Mouse (Mus musculus) stomach, postnatal 0 days (tissue): ENCODE data around the gene Bloc1s6. TPM values are rescaled to one million over a fixed set of nuclear protein-coding genes. Genes with fewer than 3 reads are reported as not detected.

Experiments used
- ATAC-seq: fragments of 200-750 bp; cut with Nextera tagmentation; 2 replicates; pipeline ENCODE4 v1.8.0; 2017; ENCODE audit not compliant: low FRiP score, low TSS enrichment
- DNase-seq: peaks from one replicate; pipeline ENCODE4 v3.0.0-alpha.2; 2016; ENCODE audit warnings: low spot score
- H3K27ac ChIP-seq: fragments of 300-500 bp; sonication (generic); replicated peaks from 2 replicates; pipeline ENCODE4 v1.5.1; 2014; ENCODE audit warnings: mild to moderate bottlenecking, control low read depth
- H3K27me3 ChIP-seq: fragments of 300-500 bp; sonication (generic); 2 replicates; pipeline ENCODE4 v1.6.1; 2014; ENCODE audit warnings: low read length; ENCODE audit not compliant: control insufficient read depth, insufficient read depth
- H3K36me3 ChIP-seq: fragments of 300-500 bp; sonication (generic); 2 replicates; pipeline ENCODE4 v1.6.1; 2014; ENCODE audit warnings: low read length, mixed read lengths; ENCODE audit not compliant: control insufficient read depth, insufficient read depth
- H3K4me1 ChIP-seq: fragments of 300-500 bp; sonication (generic); replicated peaks from 2 replicates; pipeline ENCODE4 v1.6.1; 2014; ENCODE audit warnings: antibody characterized with exemption; ENCODE audit not compliant: control insufficient read depth, insufficient read depth
- H3K4me2 ChIP-seq: fragments of 300-500 bp; sonication (generic); replicated peaks from 2 replicates; pipeline ENCODE4 v1.6.1; 2014; ENCODE audit warnings: low read depth, mild to moderate bottlenecking, control low read depth, moderate library complexity
- H3K4me3 ChIP-seq: fragments of 300-500 bp; sonication (generic); 2 replicates; pipeline ENCODE4 v1.5.1; 2014; ENCODE audit warnings: low read depth, low read length, control low read depth
- H3K9ac ChIP-seq: fragments of 300-500 bp; sonication (generic); 2 replicates; pipeline ENCODE4 v1.6.1; 2014; ENCODE audit warnings: mild to moderate bottlenecking, low read length, control low read depth, mixed read lengths
- H3K9me3 ChIP-seq: fragments of 300-500 bp; sonication (generic); 2 replicates; pipeline ENCODE4 v1.6.1; 2016; ENCODE audit warnings: low read length; ENCODE audit not compliant: control insufficient read depth
- CTCF ChIP-seq: IDR thresholded peaks from 2 replicates; pipeline ENCODE4 v1.5.1; 2016; ENCODE audit warnings: antibody characterized with exemption, low read depth, mild to moderate bottlenecking, moderate library complexity
- EP300 ChIP-seq: optimal IDR thresholded peaks from 2 replicates; pipeline ENCODE3; 2016; ENCODE audit warnings: antibody characterized with exemption
- WGBS: fragments of 180-500 bp; shearing (Covaris S2); extraction: QIAGEN DNeasy Blood & Tissue Kit; methylation state at CpG from one replicate; pipeline ENCODE4 v1.1.7; 2014; 5-methylcytosine and 5-hydroxymethylcytosine counted together
- polyA plus RNA-seq: library from polyadenylated mRNA; unstranded; fragments of >200 nt; fragmentation: Nextera tagmentation; extraction: Ambion mirVana; gene quantifications from 2 replicates; pipeline ENCODE4 v1.2.1, GENCODE M21; 2015

Gene Bloc1s6
- polyA plus RNA-seq, 1 experiment from 2014 or later = 32.7 TPM

GRCm38 (mm10) chr2:122746461-122746860, 8.2 kb downstream of the Bloc1s6 start:
- ATAC-seq = no peak
- DNase-seq = no peak
- H3K27ac ChIP-seq = no peak overlapping the region
- H3K9me3 ChIP-seq = no peaks in the 10 kb centered on the region
- no peak overlapping the region for H3K4me3 ChIP-seq
- TF ChIP-seq EP300 (no peak), CTCF (no peak)
- no peaks in the 10 kb centered on the region for H3K4me1 ChIP-seq
- no peaks in the 10 kb centered on the region for H3K27me3 ChIP-seq
- 70% methylated on average over 9 of the region's 9 CpGs for WGBS
- peaks cover 3% of the 10 kb centered on the region for H3K36me3 ChIP-seq
- H3K4me2 ChIP-seq = no peak overlapping the region
- H3K9ac ChIP-seq = no peak overlapping the region

- 0 out of 2 replicates have a peak, but pooled peaks have one; percentile 26 for ATAC-seq
- no peak for TF ChIP-seq EP300
- TF ChIP-seq CTCF = peak; percentile 99
- Histone ChIP-seq H3K27me3 (no peaks in the 10 kb centered on the region), H3K4me1 (no peaks in the 10 kb centered on the region), H3K36me3 (no peaks in the 10 kb centered on the region), H3K4me2 (no peak overlapping the region), H3K9ac (no peak overlapping the region), H3K4me3 (no peak overlapping the region), H3K27ac (no peak overlapping the region), H3K9me3 (no peaks in the 10 kb centered on the region)
- DNase-seq = peak; percentile 83
- 14% methylated on average over 7 of the region's 7 CpGs for WGBS
These were observed 15.5 kb downstream of the Bloc1s6 start for GRCm38 (mm10) chr2:122753739-122754343.

GRCm38 (mm10) chr2:122759791-122760190, 21.5 kb downstream of the Bloc1s6 start:
- H3K36me3 ChIP-seq = no peaks in the 10 kb centered on the region
- H3K9me3 ChIP-seq = no peaks in the 10 kb centered on the region
- H3K4me3 ChIP-seq = no peak overlapping the region
- 98% methylated on average over 1 of the region's 1 CpGs for WGBS
- H3K9ac ChIP-seq = no peak overlapping the region
- TF ChIP-seq CTCF (no peak), EP300 (no peak)
- no peaks in the 10 kb centered on the region for H3K4me1 ChIP-seq
- no peak overlapping the region for H3K4me2 ChIP-seq
- DNase-seq (no peak), ATAC-seq (no peak)
- no peak overlapping the region for H3K27ac ChIP-seq
- no peaks in the 10 kb centered on the region for H3K27me3 ChIP-seq

- H3K4me1 ChIP-seq = no peaks in the 10 kb centered on the region
- DNase-seq = no peak
- H3K4me2 ChIP-seq = no peak overlapping the region
- no peak overlapping the region for H3K4me3 ChIP-seq
- WGBS = 53% methylated on average over 3 of the region's 3 CpGs
- TF ChIP-seq CTCF (no peak), EP300 (no peak)
- no peak overlapping the region for H3K27ac ChIP-seq
- H3K9ac ChIP-seq = no peak overlapping the region
- no peak for ATAC-seq
- no peaks in the 10 kb centered on the region for H3K27me3 ChIP-seq
- H3K9me3 ChIP-seq = no peaks in the 10 kb centered on the region
- no peaks in the 10 kb centered on the region for H3K36me3 ChIP-seq
These were observed 24.7 kb downstream of the Bloc1s6 start for GRCm38 (mm10) chr2:122762991-122763390.

- no peak for ATAC-seq
- H3K4me1 ChIP-seq = no peaks in the 10 kb centered on the region
- no peaks in the 10 kb centered on the region for H3K36me3 ChIP-seq
- no peak for DNase-seq
- peak overlapping the region; percentile 83 for H3K4me2 ChIP-seq
- H3K9ac ChIP-seq = no peak overlapping the region
- peak overlapping the region; percentile 55; the same call in 1 of the 2 replicates for H3K4me3 ChIP-seq
- H3K27me3 ChIP-seq = no peaks in the 10 kb centered on the region
- no peak for TF ChIP-seq EP300
- peak; percentile 37 for TF ChIP-seq CTCF
- no peaks in the 10 kb centered on the region for H3K9me3 ChIP-seq
- 49% methylated on average over 6 of the region's 6 CpGs for WGBS
- no peak overlapping the region for H3K27ac ChIP-seq
These were observed 26.2 kb downstream of the Bloc1s6 start for GRCm38 (mm10) chr2:122764526-122764925.

- Histone ChIP-seq H3K4me2 (peak within 1 kb of the TSS; percentile 83), H3K4me1 (no peaks in the 10 kb centered on the region), H3K36me3 (no peaks in the 10 kb centered on the region), H3K27ac (peak within 1 kb of the TSS; percentile 85), H3K4me3 (peak within 1 kb of the TSS; percentile 55), H3K9me3 (no peaks in the 10 kb centered on the region), H3K27me3 (no peaks in the 10 kb centered on the region), H3K9ac (peak within 1 kb of the TSS; percentile 71)
- DNase-seq (peak; percentile 88), ATAC-seq (peak; percentile 95)
- TF ChIP-seq CTCF (peak; percentile 36; the same call in 1 of the 2 replicates), EP300 (no peak)
- 2% methylated on average over 45 of the region's 46 CpGs for WGBS
These were observed 26.9 kb downstream of the Bloc1s6 start, which contains the start of gene Sqor for GRCm38 (mm10) chr2:122765071-122765793. Gene Sqor (plus strand): TSS chr2:122765237.
